Mouse (Mus musculus) ES-E14 (cell line): ENCODE measurements at regions not wholly inside any gene's neighbourhood (a gene's known extent, or its start where the extent isn't known, plus 50 kb on each side); places are given as distances from the start of the nearest gene placed in this dataset.

Experiments
- CHD2 ChIP-seq: IDR thresholded peaks from 2 replicates; pipeline ENCODE4 v1.6.1; 2014; ENCODE audit warnings: mild to moderate bottlenecking, low read depth, low read length, inconsistent platforms
- MAFK ChIP-seq: IDR thresholded peaks from 2 replicates; pipeline ENCODE4 v1.6.1; 2014; ENCODE audit warnings: mild to moderate bottlenecking, low read depth, low read length, inconsistent platforms; ENCODE audit not compliant: insufficient read depth

DNA sequence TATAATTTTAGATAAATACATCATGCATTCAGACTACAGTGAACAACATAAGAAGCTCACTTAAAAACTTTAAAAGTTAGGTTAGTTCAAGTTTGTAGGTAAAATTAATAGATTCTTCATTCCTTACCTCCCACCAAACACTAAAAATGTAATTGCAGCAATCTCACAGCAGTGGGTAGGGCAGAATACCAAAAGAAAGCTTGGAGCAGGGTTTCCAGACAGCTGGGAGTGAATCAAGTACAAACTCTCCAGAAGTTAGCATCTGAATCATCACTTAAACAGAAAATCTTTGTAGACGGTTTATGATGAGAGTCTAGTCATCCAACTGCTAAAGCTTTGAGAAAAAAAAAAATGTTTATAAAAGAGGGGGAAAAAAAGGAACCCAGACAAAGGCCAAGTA lies 117.9 kb downstream of the Samd5 start:
- TF ChIP-seq CHD2 = no peak
- TF ChIP-seq MAFK = no peak
